Mouse (Mus musculus): ENCODE data around the gene Egfl8.

Egfl8 gene

DNA sequence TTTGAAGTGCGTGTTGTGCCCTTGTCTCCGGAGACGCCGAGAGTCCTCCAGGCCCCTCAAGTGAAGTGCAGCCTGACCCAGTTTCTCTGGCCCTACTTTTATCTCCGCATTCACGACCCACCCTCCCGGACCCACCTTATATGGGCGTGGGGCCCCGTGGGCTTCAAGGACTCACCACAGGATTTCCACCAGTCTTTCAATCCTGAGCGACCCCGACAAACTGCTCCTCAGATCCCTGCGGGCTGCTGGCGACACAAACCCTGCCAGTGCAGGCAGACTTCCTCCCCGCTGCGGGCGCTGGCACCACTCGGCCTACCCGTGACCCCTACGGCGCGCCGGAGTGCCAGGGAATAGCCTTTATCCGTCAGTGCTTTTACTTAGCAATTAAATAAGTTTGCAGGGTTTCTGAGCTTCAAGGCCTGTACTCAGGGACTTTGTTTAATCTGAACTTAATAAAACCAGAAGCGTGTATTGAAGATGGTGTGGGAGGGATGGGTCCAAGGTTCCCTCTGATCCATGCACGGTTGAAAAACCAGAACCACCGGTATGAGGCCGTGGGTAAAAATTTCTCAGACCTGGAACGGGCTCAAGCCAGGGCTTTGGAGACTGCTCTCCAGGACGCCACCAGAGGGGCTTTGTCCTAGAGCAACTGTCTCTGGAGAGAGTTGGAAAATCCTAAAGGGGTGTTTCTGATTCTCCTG is 12.3 kb upstream of the Egfl8 start, which contains the start of gene Ppt2:
TSS of gene Ppt2 (minus strand) at position 568 of the 701 bp plus-strand sequence.
- DNase-seq (ENCODE audit: low spot score) = no peak

DNA sequence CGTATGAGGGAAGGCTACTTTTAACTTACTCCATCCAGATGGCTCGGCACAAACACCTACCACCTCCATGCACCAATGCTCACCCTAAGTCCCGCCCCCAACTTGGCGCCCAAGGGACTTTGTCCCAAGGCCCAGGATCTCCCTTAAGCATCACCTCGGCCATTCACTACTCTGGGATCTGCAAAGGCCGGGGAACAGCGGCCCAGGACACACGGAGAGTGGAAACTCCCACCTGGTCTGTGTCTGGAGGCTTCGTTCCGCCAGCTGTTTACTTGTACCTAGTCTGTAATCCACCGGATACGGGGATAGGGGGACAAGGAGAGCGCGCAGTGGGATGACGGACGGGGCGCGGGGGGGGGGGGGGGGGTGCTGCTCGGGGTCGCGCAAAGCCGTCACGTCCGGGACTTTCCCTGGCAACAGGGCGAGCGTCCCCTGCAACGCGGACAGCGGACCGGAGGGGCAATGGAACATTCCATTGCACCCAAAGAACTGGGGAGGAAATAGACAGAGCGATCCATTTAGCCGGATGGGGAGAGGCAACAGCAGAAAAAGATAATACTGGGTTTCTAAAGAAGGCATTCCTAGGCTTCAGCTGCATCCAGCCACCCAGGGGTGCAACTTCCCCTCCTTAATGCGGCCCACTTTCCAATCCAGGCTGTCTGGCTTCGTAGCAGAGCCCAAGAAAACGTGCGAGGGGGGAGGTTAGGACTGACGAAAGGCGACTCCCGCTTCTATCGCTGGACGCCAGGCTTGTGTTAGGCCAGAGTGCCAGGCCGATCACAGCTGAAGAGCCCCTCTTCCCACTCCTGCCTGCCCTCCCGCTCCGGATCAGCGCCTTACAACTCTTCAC is 11.5 kb upstream of the Egfl8 start:
- DNase-seq (ENCODE audit: low spot score) = peak; percentile 59

DNA sequence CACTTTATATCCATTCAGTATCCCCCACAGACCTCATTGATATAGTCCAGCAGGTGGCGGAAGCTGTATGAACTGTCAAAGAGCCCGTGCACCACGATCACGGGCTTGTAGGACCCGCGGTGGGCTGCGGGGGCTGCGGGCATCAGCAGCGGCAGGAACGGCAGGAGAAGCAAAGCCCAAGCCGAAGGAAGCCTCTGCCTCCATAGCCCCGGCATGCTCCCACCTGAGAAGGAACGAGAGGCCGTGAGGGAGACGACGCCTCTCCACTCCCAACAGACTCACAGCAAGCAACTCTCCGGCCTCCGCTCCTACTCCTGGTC is 11.0 kb upstream of the Egfl8 start:
- no peak for DNase-seq (ENCODE audit: low spot score)

DNA sequence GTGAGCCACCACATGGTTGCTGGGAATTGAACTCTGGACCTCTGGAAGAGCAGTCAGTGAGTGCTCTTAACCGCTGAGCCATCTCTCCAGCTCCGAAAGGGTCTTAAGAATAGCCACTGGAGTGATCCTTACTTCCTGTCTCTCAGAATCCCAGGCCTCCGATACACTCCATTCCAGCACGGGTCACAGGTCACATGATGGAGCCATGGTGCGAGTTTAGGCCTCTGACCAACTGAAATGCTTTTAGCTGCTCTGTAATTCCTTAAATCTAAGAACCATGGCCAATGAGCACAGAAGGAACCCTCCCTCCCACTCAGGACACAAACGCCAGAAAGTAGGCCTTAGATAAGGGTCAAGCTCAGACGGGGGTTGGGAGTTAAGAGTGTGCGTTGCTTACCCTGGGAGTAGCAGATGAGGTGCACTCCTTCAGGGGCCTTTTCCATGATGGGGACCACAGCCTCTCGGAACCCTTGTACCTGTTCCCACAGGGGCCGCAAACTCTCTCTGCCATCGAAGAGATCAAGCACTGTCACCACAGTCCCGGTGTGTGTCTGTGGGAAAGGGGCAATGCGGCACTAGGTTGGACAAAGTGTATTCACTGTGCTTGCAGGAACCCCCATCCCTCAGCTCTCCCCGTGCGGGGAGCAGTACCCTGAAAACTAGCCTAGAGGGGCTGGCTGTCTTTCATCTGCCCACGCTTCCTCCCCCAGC is 10.4 kb upstream of the Egfl8 start:
- no peak for DNase-seq (ENCODE audit: low spot score)

DNA sequence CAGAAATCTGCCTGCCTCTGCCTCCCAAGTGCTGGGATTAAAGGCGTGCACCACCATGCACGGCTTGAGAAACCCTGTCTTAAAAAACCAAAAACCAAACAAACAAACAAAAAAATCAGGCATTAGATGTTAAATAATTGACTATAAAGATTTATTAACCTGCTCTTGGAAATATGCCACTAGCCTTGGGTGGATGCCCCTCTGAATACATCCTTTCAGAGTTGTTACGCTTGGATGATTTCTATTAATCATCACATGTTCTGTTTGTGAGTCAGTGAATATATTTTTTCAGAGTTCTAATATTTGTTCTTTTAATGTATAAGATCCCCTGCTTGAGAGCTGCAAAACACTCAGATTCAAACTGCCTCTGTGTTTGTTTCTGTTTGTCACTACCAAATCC is 9.2 kb upstream of the Egfl8 start:
- no peak for DNase-seq (ENCODE audit: low spot score)

DNA sequence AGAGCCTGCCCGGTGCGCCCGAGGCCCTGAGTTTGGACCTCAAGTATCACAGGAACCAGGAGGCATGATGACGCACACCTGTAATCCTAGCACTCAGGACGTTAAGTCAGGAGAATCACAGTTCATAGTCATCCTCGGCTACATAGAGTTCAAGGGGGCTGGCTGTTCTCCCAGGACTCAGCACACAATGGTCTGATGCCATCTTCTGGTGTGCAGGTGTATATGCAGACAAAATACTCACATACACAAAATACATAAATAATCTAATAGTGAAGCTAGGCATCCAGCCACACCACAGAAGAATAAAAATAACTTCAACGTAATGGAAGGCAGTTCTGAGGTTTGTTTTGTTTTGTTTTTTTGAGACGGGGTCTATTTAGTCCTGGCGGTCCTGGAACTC is 7.4 kb upstream of the Egfl8 start:
- no peak for DNase-seq (ENCODE audit: low spot score)

DNA sequence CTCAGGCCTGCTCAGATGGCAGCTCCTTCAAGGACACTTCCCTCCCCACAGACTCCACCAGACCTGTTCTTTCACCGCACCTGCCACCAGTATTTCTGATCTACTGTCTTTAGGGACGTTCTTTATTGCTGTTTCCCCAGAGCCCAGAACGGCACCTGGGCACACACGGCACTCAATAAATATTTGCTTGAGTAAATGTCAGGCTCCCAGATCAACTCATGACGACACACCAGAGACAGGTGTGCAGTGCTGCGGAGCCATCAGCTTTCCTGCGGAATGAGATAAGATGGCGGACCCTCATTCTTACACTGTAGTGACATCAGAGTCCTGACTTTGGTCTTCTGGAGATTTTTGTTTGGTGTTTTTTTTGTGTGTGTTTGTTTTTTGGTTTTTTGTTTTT is 5.2 kb upstream of the Egfl8 start:
- DNase-seq (ENCODE audit: low spot score) = no peak

DNA sequence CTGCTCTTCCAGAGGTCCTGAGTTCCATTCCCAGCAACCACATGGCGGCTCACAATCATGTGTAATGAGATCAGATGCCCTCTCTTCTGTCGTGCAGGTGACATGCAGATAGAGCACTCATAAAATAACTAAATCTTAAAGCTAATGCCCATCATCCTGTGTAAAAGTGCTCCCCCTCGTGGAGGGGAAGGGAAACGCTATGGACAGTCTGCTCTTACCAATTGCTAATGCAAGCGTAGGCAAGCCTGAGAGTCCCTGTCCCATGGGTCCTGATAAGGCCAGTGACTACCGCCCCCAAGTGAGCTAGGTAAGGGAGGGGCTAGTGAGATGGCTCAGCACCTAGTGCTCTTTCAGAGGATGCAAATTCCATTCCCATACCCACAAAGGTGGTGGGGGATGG is 3.2 kb upstream of the Egfl8 start:
- no peak for DNase-seq (ENCODE audit: low spot score)

DNA sequence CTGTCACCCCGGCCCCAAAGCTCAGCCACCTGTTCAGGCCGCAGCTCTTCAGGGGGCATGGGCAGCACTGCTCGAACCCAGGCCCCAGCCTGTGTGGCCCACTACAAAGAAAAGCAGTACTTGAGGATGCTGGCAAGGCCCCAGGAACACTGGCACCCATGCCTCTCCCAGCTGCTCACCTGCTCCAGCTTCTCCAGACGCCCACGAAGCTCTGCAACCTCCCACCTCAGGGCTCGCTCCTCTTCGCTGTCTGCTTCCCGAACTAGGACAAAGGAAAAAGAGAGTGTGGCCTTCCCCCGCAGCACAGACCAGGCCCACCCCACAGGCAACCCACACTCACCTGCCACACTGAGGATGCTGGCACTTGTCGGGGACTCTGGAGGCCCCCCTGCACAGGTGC is 1.9 kb downstream of the Egfl8 start:
- no peak for DNase-seq (ENCODE audit: low spot score)

DNA sequence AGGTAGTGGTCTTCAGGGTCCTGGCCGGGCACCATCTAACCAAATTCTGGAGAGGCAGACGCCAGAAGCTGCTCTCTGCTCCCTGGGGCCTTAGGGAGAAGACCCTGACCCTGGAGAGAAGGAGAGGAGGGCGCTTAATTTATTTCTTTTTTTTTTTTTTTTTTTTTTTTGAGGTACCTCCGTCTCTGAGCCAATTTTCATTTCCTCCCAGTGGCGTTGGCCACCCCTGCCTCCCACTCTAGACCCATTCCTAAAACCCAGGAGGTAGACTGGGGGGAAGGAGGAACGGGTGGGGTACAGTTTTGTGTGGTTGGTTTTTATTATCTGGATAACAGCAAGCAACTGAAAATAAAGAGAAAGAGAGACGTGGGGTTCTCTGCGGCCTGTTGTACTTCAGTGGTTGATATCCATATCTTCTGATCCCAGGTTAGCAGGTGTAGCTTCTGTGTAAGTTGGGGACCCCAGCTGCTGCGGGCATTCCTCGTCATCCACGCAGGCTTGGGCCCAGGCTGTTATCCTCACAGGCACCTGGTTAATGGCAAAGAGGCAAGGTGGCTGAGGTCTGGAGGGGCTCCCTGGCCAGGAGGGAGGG is 2.6 kb downstream of the Egfl8 start:
- DNase-seq (ENCODE audit: low spot score) = no peak

DNA sequence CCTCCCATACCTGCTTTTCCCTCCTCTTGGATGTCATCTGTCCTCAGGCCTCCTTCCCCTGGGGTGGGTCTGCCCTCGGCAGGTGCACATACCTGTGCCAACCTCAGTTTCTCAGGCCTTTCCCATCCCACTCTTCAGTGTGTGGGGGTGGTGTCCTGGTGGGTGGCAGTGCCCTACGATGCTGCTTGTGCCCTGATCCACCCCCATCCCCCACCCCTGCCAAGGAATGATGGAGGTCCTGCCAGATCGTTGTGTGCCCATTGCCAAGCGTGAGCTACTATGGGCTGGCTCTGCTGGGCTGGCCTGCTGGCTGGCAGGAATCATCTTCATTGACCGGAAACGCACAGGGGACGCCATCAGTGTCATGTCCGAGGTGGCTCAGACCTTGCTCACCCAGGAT is 4.7 kb downstream of the Egfl8 start:
- DNase-seq (ENCODE audit: low spot score) = no peak

DNA sequence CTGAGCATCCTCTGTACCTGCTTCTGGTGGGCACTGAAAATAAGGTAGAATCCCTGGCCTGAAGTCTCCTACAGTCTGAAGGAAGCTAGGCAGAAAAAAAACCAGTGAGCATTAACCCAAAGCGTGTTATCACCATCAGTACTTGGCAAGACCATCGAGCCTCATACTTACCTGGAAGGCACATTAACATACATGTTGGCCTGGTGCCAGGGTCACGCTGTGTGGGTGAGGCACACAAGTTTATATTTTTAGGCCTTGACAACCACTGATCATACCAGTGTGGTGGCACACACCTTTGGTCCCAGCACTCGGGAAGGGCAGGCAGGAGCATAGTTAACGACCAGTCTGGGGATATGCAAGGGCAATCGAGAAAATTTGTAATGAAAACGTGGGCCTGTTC is 7.8 kb downstream of the Egfl8 start:
- no peak for DNase-seq (ENCODE audit: low spot score)

DNA sequence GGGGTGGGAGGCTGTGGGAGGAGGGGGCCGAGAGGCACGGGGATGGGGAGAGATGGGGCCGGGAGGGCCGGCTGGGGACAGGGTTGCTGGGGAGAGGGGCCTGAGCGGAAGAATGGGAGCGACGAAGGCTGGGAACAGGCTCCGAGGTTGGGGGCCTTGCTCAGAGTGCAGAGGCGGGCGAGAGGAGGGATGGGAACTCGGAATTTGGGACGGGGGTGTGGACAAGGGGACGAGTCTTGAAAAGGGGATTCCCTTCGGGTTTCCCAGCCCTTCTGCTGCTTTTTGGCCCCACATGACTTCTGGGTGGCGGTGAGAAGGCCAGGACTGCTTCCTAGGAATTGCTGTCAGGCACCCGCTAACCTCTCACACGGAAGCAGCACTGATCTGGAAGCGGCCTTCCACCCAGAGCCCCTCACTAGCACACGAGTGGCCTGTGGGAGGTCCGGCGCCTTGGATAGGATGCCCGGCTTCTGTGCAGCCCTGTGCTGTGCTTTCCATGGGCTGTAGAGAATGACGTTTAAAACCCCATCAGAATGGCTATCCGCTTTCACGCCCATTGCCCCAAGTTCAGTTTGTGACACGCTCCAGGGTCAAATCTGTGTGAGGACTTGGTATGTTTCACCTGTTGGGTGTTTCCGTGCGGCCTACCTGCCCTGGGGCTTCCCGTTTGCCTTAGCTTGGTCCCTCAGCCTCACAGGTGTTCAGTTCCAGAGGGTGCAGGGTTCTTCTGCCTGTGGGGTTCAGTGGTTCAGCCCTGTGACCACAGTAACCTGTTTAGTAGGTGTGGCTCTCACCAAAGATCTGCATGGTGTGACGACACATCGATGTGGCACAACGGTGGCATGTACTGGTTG is 9.4 kb downstream of the Egfl8 start:
- no peak for DNase-seq (ENCODE audit: low spot score)

DNA sequence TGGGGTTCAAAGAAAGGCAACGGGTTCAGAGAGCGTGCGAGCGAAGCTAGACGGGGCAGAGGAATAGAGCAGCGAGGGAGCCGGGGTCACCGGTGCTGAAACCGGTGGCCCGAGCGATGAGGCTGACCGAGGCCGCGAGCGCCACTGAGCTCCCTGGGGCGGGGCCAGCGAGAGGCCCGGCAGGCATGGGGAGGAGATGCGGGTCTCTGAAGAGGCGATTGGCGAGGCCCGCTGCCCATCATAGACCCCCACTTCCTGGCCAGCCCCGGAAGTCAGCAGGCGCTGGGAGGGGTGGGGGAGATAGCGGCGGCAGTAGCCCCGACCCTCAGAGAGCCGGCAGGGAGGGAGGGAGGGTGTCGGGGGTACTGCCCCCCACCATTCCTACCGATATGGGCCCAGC is 10.2 kb downstream of the Egfl8 start:
- DNase-seq (ENCODE audit: low spot score) = peak; percentile 87

DNA sequence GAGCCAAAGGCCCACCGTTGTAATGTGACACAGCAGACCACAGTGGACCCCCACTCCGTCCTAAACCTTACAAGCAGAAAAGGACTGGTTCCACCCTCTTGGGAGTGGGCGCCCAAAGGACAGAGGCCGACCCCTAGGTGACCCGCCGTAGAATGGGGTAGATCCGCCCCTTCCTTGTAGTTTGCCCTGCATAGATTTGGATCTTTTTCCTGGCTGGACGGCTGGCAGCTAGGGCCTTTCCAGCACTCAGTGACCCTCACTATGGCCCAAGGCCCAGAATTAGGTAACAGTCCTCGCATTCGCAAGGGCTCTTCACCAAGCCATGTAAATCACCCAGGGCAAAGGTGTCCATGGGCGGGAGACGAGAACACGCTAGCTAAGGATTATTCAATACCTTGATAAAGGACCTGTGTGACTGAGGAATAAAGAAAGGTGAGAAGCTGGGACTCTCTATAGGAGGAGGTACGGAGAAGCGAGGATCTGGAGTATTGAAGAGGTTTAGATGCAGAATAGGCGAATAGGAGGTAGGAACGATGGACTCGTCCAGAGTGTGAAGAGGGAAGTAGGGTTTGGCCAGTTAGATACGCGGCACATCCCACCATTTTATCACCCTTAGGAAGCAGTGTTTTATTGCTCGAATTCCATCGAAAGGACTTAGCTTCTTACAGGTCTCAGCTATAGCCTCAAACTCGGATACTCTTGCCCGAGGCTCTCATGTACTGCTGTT is 11.1 kb downstream of the Egfl8 start:
- no peak for DNase-seq (ENCODE audit: low spot score)

DNA sequence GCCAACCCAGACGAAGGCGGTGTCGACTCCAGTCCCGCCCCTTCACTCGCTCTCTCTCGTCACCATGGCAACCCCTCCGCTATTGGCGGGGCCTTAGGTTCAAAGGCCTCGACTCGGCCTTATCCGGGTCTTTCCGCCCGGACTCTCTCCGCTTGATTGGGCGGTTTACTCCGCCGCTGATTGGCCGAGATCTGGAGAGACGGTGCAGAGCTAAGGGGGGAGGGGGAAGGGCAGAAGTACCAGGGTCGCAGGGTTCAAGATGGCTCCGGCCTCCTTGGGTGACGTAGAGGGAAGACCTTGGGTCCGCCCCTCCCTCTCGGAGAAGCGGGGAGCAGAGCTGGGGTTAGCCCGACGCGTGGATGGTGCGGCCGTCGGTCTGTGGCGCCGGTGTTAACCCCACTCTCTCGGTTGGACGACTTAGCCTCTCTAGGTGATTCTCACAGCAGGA is 11.7 kb downstream of the Egfl8 start, which contains the start of gene Agpat1:
TSS of gene Agpat1 (plus strand) at position 202 of the 448 bp plus-strand sequence.
- peak; percentile 97 for DNase-seq (ENCODE audit: low spot score)

DNA sequence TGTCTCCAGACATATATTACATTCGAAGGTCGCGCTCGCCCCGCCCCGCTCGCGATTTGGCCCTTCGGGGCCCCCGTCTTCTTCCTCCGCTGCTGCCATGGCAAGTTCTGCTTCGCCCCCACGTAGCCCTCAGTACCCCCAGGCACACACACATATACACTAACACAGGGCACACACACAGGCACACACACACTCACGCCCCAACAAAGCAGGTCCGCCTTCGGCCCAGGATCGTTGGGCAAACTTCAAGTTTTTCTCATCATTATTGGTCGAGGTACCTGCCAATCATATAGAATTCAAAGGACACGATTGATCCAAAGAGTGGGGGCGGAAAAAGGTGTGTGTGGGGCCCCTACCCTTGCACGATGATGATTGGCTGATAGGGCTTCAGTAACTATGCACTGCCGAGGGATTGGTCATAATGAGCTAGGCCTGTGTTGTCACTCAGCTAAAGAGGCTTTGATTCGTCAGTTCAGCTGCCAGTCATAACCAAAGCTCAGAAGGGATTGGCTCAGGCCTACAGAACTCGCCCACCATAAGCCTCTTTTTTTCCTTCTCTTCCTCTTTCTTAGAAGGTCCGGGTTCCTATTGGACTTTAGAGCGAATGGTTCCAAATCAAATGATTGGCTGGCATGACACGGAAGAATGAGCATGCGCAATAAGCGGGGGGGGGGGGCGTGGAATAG is 12.3 kb downstream of the Egfl8 start, which contains the start of gene Rnf5:
TSS of gene Rnf5 (minus strand) at position 316 of the 686 bp plus-strand sequence.
- DNase-seq (ENCODE audit: low spot score) = peak; percentile 93

DNA sequence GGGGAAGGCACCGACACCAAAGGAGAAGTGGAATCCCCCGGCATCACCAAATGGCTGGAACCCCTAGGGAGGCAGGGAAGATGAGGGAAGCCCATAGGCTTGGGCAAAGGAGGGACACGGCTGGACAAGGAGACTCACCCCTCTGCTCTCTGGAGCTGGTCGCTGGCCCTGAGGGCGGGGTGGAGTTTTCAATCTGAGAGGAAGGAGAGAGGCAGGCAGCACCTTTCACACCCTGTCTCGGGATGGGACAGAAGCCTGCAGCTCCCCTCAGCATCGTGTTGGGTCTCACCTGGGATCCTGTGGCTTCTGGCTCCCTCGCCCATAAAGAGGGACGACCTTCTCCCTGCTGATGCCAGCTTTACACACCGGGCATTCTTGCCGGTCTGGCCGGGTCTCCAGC is 14.0 kb downstream of the Egfl8 start:
- no peak for DNase-seq (ENCODE audit: low spot score)

DNA sequence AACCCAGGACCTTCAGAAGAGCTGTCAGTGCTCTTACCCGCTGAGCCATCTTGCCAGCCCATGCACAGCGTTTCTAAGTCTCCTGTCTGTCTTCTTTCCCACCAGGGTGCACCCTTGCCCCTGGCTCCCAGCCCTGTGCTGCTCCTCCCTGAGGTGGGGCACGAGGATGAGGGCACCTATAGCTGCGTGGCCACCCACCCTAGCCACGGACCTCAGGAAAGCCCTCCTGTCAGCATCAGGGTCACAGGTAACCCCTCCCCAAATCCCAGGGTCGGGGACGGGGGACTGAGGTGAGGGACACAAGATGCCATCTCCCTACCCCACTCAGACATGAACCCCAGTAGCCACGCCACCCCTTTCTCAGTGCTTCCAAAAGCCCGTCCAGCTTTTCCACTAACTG is 15.9 kb downstream of the Egfl8 start:
- no peak for DNase-seq (ENCODE audit: low spot score)

DNA sequence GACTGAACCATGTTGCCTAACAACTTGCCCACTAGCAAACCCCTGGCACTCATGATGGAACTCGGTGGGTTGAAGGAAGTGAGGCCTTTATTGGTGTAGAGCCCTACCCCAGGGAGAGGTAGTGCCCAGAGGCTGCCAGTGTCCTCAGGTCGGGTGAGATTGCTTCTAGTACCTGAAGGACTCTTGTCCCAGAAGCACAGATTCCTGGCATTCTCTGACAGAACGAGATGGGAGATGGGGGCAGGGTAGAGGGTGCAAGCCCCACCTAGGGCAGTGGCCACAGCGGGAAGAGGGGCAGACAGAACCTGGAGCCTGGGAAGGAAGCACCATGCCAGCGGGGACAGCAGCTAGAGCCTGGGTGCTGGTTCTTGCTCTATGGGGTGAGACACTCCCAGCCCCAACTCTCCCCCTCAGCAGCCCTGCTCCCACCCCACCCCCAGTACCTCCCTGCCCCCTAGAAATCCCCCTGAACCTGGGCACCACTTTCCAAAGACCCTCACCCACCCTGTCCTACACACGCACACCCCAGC is 18.1 kb downstream of the Egfl8 start, which contains the start of gene Ager:
TSS of gene Ager (plus strand) at position 297 of the 530 bp plus-strand sequence.
- no peak for DNase-seq (ENCODE audit: low spot score)
